Mouse (Mus musculus) liver, embryonic 14.5 days (tissue): Measurements from ENCODE around the gene Farp1. TPM values are rescaled to one million over a fixed set of nuclear protein-coding genes. Genes with fewer than 3 reads are reported as not detected.

Experiments
- ATAC-seq: fragments of 200-750 bp; cut with Nextera tagmentation; 2 replicates; pipeline ENCODE4 v1.8.0; 2017; ENCODE audit warnings: moderate number of reproducible peaks, mild to moderate bottlenecking, moderate library complexity; ENCODE audit not compliant: insufficient read depth
- DNase-seq, 3 experiments: peaks; one replicate each; pipeline ENCODE4 v3.0.0-alpha.2; 2012 to 2013; ENCODE audit warnings: low read depth in 3 of 3, low spot score in 3 of 3
- H3K27ac ChIP-seq: fragments of 300-500 bp; sonication (generic); 2 replicates; pipeline ENCODE4 v1.5.1; 2014; ENCODE audit warnings: moderate library complexity, mild to moderate bottlenecking, control low read depth, inconsistent platforms
- H3K27me3 ChIP-seq: fragments of 300-500 bp; sonication (generic); 2 replicates; pipeline ENCODE4 v1.6.1; 2014; ENCODE audit warnings: mild to moderate bottlenecking, low read length, moderate library complexity; ENCODE audit not compliant: control insufficient read depth, insufficient read depth
- H3K36me3 ChIP-seq: fragments of 300-500 bp; sonication (generic); replicated peaks from 2 replicates; pipeline ENCODE4 v1.6.1; 2014; ENCODE audit warnings: low read depth; ENCODE audit not compliant: control insufficient read depth, insufficient read depth
- H3K4me1 ChIP-seq, 2 experiments: fragments of 200-500 bp in 1 of 2; fragments of 300-500 bp in 1 of 2; sonication (generic) in 1 of 2; replicated peaks; 2 replicates each; pipeline ENCODE4 v1.6.1; 2012 to 2014; ENCODE audit warnings: antibody characterized with exemption in 1 of 2, inconsistent platforms in 1 of 2, low read length in 1 of 2; ENCODE audit not compliant: control insufficient read depth in 2 of 2, insufficient read depth in 2 of 2
- H3K4me2 ChIP-seq: fragments of 300-500 bp; sonication (generic); 2 replicates; pipeline ENCODE4 v1.6.1; 2014; ENCODE audit warnings: low read depth, mild to moderate bottlenecking, control low read depth, moderate library complexity
- H3K4me3 ChIP-seq, 2 experiments: fragments of 200-500 bp in 1 of 2; fragments of 300-500 bp in 1 of 2; sonication (generic) in 1 of 2; 2 replicates each; pipeline ENCODE4 v1.5.1; 2012 to 2014; ENCODE audit warnings: low read depth in 2 of 2, low read length in 2 of 2, mild to moderate bottlenecking in 2 of 2, control low read depth in 1 of 2, inconsistent platforms in 1 of 2, moderate library complexity in 1 of 2; ENCODE audit not compliant: insufficient read depth in 1 of 2
- H3K9ac ChIP-seq: fragments of 300-500 bp; sonication (generic); replicated peaks from 2 replicates; pipeline ENCODE4 v1.6.1; 2014; ENCODE audit warnings: mild to moderate bottlenecking, control low read depth, moderate library complexity
- H3K9me3 ChIP-seq: fragments of 300-500 bp; sonication (generic); 2 replicates; pipeline ENCODE4 v1.6.1; 2016; ENCODE audit warnings: low read length, mixed read lengths; ENCODE audit not compliant: control insufficient read depth
- CTCF ChIP-seq: IDR thresholded peaks from 2 replicates; pipeline ENCODE4 v1.5.1; 2016; ENCODE audit warnings: antibody characterized with exemption, low read depth, control low read depth
- EP300 ChIP-seq: IDR thresholded peaks from 2 replicates; pipeline ENCODE4 v1.6.1; 2016; ENCODE audit warnings: antibody characterized with exemption, low read depth
- WGBS: fragments of 180-500 bp; shearing (Covaris S2); extraction: QIAGEN DNeasy Blood & Tissue Kit; methylation state at CpG from one replicate; pipeline ENCODE4 v1.1.7; 2014; ENCODE audit not compliant: insufficient replicate concordance; 5-methylcytosine and 5-hydroxymethylcytosine counted together
- polyA plus RNA-seq, 2 experiments: library from polyadenylated mRNA; depleted of rRNA in 1 of 2; stranded (reverse) in 1 of 2; unstranded in 1 of 2; fragments of >200 nt; fragmentation: Nextera tagmentation in 1 of 2; extraction: Ambion mirVana in 1 of 2; gene quantifications; 2 replicates each; pipeline versions ENCODE4 v1.2.1 to v1.2.3; 2012 to 2014

Gene Farp1
- polyA plus RNA-seq, 2 experiments: 3.0 to 4.3 TPM

GRCm38 (mm10) chr14:121146213-121146612 lies 111.2 kb downstream of the Farp1 start:
- Histone ChIP-seq H3K4me1 (peaks cover 0 to 25% of the 10 kb centered on the region in 2 experiments; a peak in 3 of 4 replicates), H3K27ac (peak overlapping the region; percentile 29), H3K9me3 (no peaks in the 10 kb centered on the region), H3K4me3 (no peak overlapping the region), H3K9ac (no peak overlapping the region), H3K4me2 (no peak overlapping the region), H3K27me3 (no peaks in the 10 kb centered on the region), H3K36me3 (no peaks in the 10 kb centered on the region)
- WGBS: 19% methylated on average over 7 of the region's 7 CpGs
- no peak for TF ChIP-seq EP300
- no peak for TF ChIP-seq CTCF
- ATAC-seq (no peak), DNase-seq (no peak)

- ATAC-seq (no peak), DNase-seq (no peak)
- no peaks in the 10 kb centered on the region for H3K36me3 ChIP-seq
- no peak overlapping the region for H3K9ac ChIP-seq
- H3K4me1 ChIP-seq: peaks cover 0 to 23% of the 10 kb centered on the region in 2 experiments; a peak in 3 of 4 replicates
- H3K27ac ChIP-seq: no peak overlapping the region
- no peak overlapping the region for H3K4me2 ChIP-seq
- 47% methylated on average over 3 of the region's 3 CpGs for WGBS
- TF ChIP-seq EP300 (no peak), CTCF (no peak)
- no peaks in the 10 kb centered on the region for H3K27me3 ChIP-seq
- H3K4me3 ChIP-seq: no peak overlapping the region
- no peaks in the 10 kb centered on the region for H3K9me3 ChIP-seq
Measured at GRCm38 (mm10) chr14:121147026-121147425, 112.0 kb downstream of the Farp1 start.

GRCm38 (mm10) chr14:121148088-121148785 lies 113.2 kb downstream of the Farp1 start:
- Histone ChIP-seq H3K36me3 (no peaks in the 10 kb centered on the region), H3K27ac (no peak overlapping the region), H3K4me3 (no peak overlapping the region), H3K4me2 (no peak overlapping the region), H3K9me3 (no peaks in the 10 kb centered on the region), H3K9ac (no peak overlapping the region), H3K27me3 (no peaks in the 10 kb centered on the region), H3K4me1 (peaks cover 0 to 23% of the 10 kb centered on the region in 2 experiments; a peak in 2 of 4 replicates)
- ATAC-seq: no peak
- WGBS: 67% methylated on average over 11 of the region's 11 CpGs
- DNase-seq: no peak
- no peak for TF ChIP-seq EP300
- no peak for TF ChIP-seq CTCF

GRCm38 (mm10) chr14:121149984-121150383 lies 115.0 kb downstream of the Farp1 start:
- Histone ChIP-seq H3K9me3 (no peaks in the 10 kb centered on the region), H3K36me3 (no peaks in the 10 kb centered on the region), H3K27ac (no peak overlapping the region), H3K4me2 (no peak overlapping the region), H3K9ac (no peak overlapping the region), H3K27me3 (no peaks in the 10 kb centered on the region), H3K4me1 (peaks cover 0 to 15% of the 10 kb centered on the region in 2 experiments; a peak in 2 of 4 replicates), H3K4me3 (no peak overlapping the region)
- TF ChIP-seq CTCF (no peak), EP300 (no peak)
- ATAC-seq (no peak), DNase-seq (no peak)
- WGBS: 61% methylated on average over 5 of the region's 5 CpGs

GRCm38 (mm10) chr14:121151837-121152236 lies 116.8 kb downstream of the Farp1 start:
- Histone ChIP-seq H3K9ac (no peak overlapping the region), H3K4me3 (no peak overlapping the region), H3K27me3 (no peaks in the 10 kb centered on the region), H3K4me1 (peaks cover 0 to 8% of the 10 kb centered on the region in 2 experiments; a peak in 2 of 4 replicates), H3K4me2 (no peak overlapping the region), H3K9me3 (no peaks in the 10 kb centered on the region), H3K36me3 (no peaks in the 10 kb centered on the region), H3K27ac (no peak overlapping the region)
- DNase-seq: no peak
- TF ChIP-seq EP300: no peak
- TF ChIP-seq CTCF: no peak
- no peak for ATAC-seq
- 75% methylated on average over 10 of the region's 10 CpGs for WGBS
